Mouse (Mus musculus) mesoderm, embryonic 11.5 days (tissue): ENCODE data around the gene Bptf.
"Not testable (repeated sequence)": the region's sequence is repeated elsewhere in the genome, so short reads cannot be mapped to it uniquely, and the experiment has no call there.

Experiments
- DNase-seq: peaks from one replicate; pipeline ENCODE4 v3.0.0-alpha.2; 2012; ENCODE audit warnings: low read depth, low spot score

The Bptf gene

GRCm38 (mm10) chr11:106987384-106987783, 144.5 kb downstream of the Bptf start:
- no peak for DNase-seq

DNA sequence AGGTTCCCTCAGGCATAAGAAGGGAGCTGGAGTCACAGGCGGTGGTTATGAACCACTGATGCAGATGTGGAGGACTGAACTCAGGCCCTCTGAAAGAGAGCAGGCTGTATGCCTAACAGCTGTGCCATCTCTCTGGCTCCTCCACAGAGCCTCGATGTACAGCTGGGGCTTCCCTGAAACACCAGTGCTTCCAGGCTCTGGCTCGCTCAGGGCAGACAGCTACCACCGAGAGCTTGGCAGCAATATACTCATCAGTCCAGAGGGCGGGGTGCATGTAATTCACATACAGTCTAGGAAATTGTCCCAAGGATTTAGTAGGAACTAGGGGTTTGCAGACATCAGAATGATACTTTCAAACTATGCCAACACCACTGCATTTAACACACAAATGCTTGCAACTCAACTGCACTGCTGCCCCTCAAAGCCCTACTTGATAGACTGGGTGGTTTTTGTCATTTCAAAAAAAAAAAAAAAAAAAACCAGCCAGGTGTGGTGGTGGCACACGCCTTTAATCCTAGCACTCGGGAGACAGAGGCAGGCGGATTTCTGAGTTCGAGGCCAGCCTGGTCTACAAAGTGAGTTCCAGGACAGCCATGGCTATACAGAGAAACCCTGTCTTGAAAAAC, 145.8 kb downstream of the Bptf start:
- not testable (repeated sequence) for DNase-seq
